Mouse (Mus musculus) limb, embryonic 11.5 days (tissue): ENCODE measurements around the gene Syt12. TPM values are rescaled to one million over a fixed set of nuclear protein-coding genes. Genes with fewer than 3 reads are reported as not detected.
"Not testable (repeated sequence)": the region's sequence is repeated elsewhere in the genome, so short reads cannot be mapped to it uniquely, and the experiment has no call there.

ENCODE experiments used
- ATAC-seq: fragments of 200-750 bp; cut with Nextera tagmentation; 2 replicates; pipeline ENCODE4 v1.8.0; 2017; ENCODE audit warnings: low read depth; ENCODE audit not compliant: insufficient number of reproducible peaks, low FRiP score, low TSS enrichment
- DNase-seq: peaks from one replicate; pipeline ENCODE4 v3.0.0-alpha.2; 2015; ENCODE audit warnings: low spot score
- H3K27ac ChIP-seq: fragments of 300-500 bp; sonication (generic); replicated peaks from 2 replicates; pipeline ENCODE4 v1.5.1; 2014; ENCODE audit warnings: low read depth, mild to moderate bottlenecking, low read length
- H3K27me3 ChIP-seq: fragments of 300-500 bp; sonication (generic); 2 replicates; pipeline ENCODE4 v1.6.1; 2014; ENCODE audit warnings: mild to moderate bottlenecking, low read length, mixed read lengths; ENCODE audit not compliant: control insufficient read depth, insufficient read depth
- H3K36me3 ChIP-seq: fragments of 300-500 bp; sonication (generic); 2 replicates; pipeline ENCODE4 v1.6.1; 2014; ENCODE audit warnings: mild to moderate bottlenecking, low read length, moderate library complexity, mixed read lengths; ENCODE audit not compliant: control insufficient read depth, insufficient read depth
- H3K4me1 ChIP-seq: fragments of 300-500 bp; sonication (generic); 2 replicates; pipeline ENCODE4 v1.6.1; 2014; ENCODE audit warnings: low read length, mixed read lengths; ENCODE audit not compliant: control insufficient read depth, insufficient read depth
- H3K4me2 ChIP-seq: fragments of 300-500 bp; sonication (generic); 2 replicates; pipeline ENCODE4 v1.6.1; 2014; ENCODE audit warnings: low read depth, mild to moderate bottlenecking, moderate library complexity; ENCODE audit not compliant: severe bottlenecking
- H3K4me3 ChIP-seq: fragments of 300-500 bp; sonication (generic); 2 replicates; pipeline ENCODE4 v1.5.1; 2014; ENCODE audit warnings: low read depth, low read length
- H3K9ac ChIP-seq: fragments of 300-500 bp; sonication (generic); 2 replicates; pipeline ENCODE4 v1.6.1; 2014; ENCODE audit warnings: mild to moderate bottlenecking, low read length
- H3K9me3 ChIP-seq: fragments of 300-500 bp; sonication (generic); 2 replicates; pipeline ENCODE4 v1.6.1; 2016; ENCODE audit warnings: low read length; ENCODE audit not compliant: control insufficient read depth
- WGBS: fragments of 180-500 bp; shearing (Covaris S2); extraction: QIAGEN DNeasy Blood & Tissue Kit; methylation state at CpG from one replicate; pipeline ENCODE4 v1.1.7; 2014; 5-methylcytosine and 5-hydroxymethylcytosine counted together
- polyA plus RNA-seq: library from polyadenylated mRNA; unstranded; fragments of >200 nt; fragmentation: Nextera tagmentation; extraction: Ambion mirVana; gene quantifications from 2 replicates; pipeline ENCODE4 v1.2.1, GENCODE M21; 2014

The Syt12 gene
- polyA plus RNA-seq, 1 experiment from 2014 or later, result 0.49 TPM

DNA sequence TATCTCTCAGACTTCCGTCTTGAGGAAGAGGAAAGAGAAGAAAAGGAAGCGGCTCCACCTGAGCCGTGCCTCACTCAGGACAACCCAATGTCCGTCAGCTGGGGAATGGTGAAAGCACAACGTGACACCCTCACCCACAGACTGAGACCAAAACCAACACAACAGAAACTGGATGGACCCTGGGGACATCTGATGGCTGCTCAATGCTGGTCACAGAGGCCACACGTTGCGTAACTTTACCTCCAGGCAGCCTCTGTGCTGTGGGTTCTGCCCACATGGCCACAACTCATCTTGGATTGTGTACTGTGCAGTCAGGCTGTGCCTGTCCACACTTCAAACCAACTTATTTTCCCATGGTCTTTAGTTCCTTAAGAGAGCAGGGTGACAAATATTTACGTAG, 15.3 kb downstream of the Syt12 start:
- no peaks in the 10 kb centered on the region for H3K36me3 ChIP-seq

DNA sequence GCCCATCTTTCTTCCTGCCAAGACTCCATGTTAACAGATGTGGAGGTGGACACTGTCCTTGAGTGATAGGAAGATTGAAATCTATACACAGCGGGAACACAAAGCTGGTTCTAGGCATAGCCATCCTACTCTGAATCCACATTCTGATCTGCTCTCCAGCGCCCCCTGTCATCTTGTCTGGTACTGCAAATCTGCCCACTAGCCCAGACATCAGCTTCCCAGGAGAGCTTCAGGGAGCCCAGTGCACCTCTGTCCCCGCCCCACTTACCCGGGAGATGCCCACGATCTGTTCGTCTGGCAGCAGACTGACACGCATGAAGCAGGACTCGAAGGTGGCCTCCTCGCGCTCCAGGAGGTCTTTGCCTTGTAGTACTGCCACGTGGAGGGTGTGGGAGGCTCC, 21.0 kb downstream of the Syt12 start:
- no peak overlapping the region for H3K27ac ChIP-seq
- no peak overlapping the region for H3K9ac ChIP-seq
- WGBS, result 10% methylated on average over 11 of the region's 11 CpGs
- no peaks in the 10 kb centered on the region for H3K9me3 ChIP-seq
- H3K4me3 ChIP-seq, result no peak overlapping the region
- no peaks in the 10 kb centered on the region for H3K27me3 ChIP-seq
- no peak overlapping the region for H3K4me2 ChIP-seq
- peak; percentile 79 for DNase-seq
- no peak; the same call in 1 of the 2 replicates for ATAC-seq
- no peaks in the 10 kb centered on the region for H3K36me3 ChIP-seq
- 0 out of 2 replicates have a peak, but pooled peaks cover 2% of the 10 kb centered on the region for H3K4me1 ChIP-seq

More for the DNA sequence above, 15.3 kb downstream of the Syt12 start:
- WGBS, result 91% methylated on average over 8 of the region's 8 CpGs
- no peak overlapping the region for H3K4me2 ChIP-seq
- ATAC-seq (no peak), DNase-seq (no peak)
- H3K4me3 ChIP-seq, result no peak overlapping the region
- no peaks in the 10 kb centered on the region for H3K9me3 ChIP-seq
- no peak overlapping the region for H3K27ac ChIP-seq
- no peaks in the 10 kb centered on the region for H3K27me3 ChIP-seq
- H3K9ac ChIP-seq, result no peak overlapping the region
- no peaks in the 10 kb centered on the region for H3K4me1 ChIP-seq

GRCm38 (mm10) chr19:4455071-4455800, 22.0 kb downstream of the Syt12 start:
- no peak overlapping the region for H3K9ac ChIP-seq
- H3K27ac ChIP-seq, result no peak overlapping the region
- no peaks in the 10 kb centered on the region for H3K27me3 ChIP-seq
- 86% methylated on average over 15 of the region's 15 CpGs for WGBS
- H3K9me3 ChIP-seq, result no peaks in the 10 kb centered on the region
- H3K4me1 ChIP-seq, result 0 out of 2 replicates have a peak, but pooled peaks cover 2% of the 10 kb centered on the region
- no peak overlapping the region for H3K4me3 ChIP-seq
- DNase-seq, result no peak
- ATAC-seq, result no peak
- H3K36me3 ChIP-seq, result no peaks in the 10 kb centered on the region
- H3K4me2 ChIP-seq, result no peak overlapping the region

DNA sequence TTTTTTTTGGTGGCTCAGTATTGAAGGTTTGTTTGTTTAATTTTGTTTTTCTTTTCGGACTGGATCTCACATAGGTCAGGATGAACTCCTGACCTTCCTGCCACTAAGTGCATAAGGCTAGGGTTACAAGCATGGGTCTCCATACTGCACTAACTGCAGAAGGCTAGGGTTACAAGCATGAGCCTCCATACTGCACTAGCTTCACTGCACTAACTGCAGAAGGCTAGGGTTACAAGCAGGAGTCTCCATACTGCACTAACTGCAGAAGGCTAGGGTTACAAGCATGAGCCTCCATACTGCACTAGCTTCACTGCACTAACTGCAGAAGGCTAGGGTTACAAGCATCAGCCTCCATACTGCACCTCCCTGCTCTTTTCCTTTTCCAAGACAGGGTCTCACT, 23.2 kb downstream of the Syt12 start:
- H3K4me3 ChIP-seq, H3K4me1 ChIP-seq, H3K27ac ChIP-seq, H3K9me3 ChIP-seq, H3K4me2 ChIP-seq, H3K9ac ChIP-seq, DNase-seq, H3K27me3 ChIP-seq, H3K36me3 ChIP-seq, ATAC-seq: not testable (repeated sequence)
- WGBS, result 18% methylated on average over 1 of the region's 1 CpGs

DNA sequence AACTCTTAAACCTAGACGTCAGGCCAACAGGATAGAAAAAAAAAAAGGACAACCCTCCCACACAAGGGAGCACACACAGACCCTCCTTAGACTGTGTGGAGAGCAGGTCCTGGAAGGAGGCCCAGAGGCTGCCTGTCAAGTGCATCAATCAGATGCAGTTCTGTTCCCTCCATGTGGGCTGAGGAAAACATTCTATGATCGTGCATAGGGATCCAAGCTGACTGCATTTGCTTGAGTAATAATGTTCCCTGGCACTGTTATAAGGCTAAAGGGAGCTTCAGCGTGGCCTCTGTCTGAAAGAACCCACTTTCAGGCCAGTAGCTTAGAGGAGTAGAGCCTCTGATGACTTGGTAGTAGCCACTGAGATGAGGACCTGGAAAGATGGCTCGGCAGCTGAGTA, 24.7 kb downstream of the Syt12 start:
- no peak overlapping the region for H3K27ac ChIP-seq
- no peak for ATAC-seq
- H3K9me3 ChIP-seq, result no peaks in the 10 kb centered on the region
- 52% methylated on average over 4 of the region's 4 CpGs for WGBS
- no peak overlapping the region for H3K4me3 ChIP-seq
- H3K9ac ChIP-seq, result no peak overlapping the region
- no peak overlapping the region for H3K4me2 ChIP-seq
- no peaks in the 10 kb centered on the region for H3K36me3 ChIP-seq
- no peak for DNase-seq
- no peaks in the 10 kb centered on the region for H3K27me3 ChIP-seq
- 0 out of 2 replicates have a peak, but pooled peaks cover 2% of the 10 kb centered on the region for H3K4me1 ChIP-seq

DNA sequence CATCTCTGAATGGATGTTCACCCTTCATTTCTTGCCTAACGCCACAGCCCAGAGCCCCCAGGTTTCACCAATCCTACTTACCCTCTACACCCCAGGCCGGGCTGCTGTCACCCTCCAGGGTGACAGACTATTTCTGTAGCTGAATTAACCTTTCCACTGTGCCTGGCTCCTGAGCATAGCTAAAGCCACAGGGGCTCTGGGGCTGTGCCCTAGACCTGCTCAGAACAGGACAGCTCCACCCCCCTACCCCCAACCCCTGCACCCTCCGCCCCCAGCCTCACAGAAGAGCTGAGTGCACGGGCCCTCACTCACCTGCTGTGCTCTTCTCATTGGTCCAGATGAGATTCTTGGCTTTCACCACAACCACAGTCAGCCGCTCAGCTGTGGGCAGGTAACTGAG, 25.3 kb downstream of the Syt12 start:
- H3K4me1 ChIP-seq, result 0 out of 2 replicates have a peak, but pooled peaks cover 2% of the 10 kb centered on the region
- no peak overlapping the region for H3K4me2 ChIP-seq
- H3K36me3 ChIP-seq, result no peaks in the 10 kb centered on the region
- 29% methylated on average over 5 of the region's 5 CpGs for WGBS
- no peak for ATAC-seq
- H3K9me3 ChIP-seq, result no peaks in the 10 kb centered on the region
- no peak overlapping the region for H3K4me3 ChIP-seq
- H3K27me3 ChIP-seq, result no peaks in the 10 kb centered on the region
- no peak overlapping the region for H3K9ac ChIP-seq
- DNase-seq, result no peak
- H3K27ac ChIP-seq, result no peak overlapping the region

DNA sequence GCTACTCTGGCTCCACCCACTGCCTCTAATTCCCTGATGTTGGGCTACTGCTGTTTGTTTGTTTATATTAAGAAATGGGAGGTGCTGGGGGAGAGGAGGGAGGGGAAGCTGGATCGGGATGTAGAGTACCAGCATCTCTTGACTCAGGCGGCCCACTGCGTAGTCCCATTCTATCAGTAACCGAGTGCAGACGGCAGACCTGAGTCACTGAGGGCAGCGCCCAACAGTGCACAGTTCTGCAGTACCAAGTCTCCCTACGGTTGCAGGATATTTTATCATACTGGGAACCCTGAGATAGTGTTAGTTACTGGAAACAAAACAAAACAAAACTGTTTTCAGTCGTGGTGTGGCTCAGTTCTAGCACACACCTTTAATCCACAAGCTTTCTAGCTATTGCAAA, 26.1 kb downstream of the Syt12 start:
- no peaks in the 10 kb centered on the region for H3K36me3 ChIP-seq
- DNase-seq, result no peak
- H3K27ac ChIP-seq, result no peak overlapping the region
- no peak for ATAC-seq
- H3K9ac ChIP-seq, result no peak overlapping the region
- no peak overlapping the region for H3K4me2 ChIP-seq
- no peaks in the 10 kb centered on the region for H3K9me3 ChIP-seq
- H3K4me1 ChIP-seq, result 0 out of 2 replicates have a peak, but pooled peaks cover 2% of the 10 kb centered on the region
- 66% methylated on average over 8 of the region's 8 CpGs for WGBS
- H3K27me3 ChIP-seq, result no peaks in the 10 kb centered on the region
- no peak overlapping the region for H3K4me3 ChIP-seq

DNA sequence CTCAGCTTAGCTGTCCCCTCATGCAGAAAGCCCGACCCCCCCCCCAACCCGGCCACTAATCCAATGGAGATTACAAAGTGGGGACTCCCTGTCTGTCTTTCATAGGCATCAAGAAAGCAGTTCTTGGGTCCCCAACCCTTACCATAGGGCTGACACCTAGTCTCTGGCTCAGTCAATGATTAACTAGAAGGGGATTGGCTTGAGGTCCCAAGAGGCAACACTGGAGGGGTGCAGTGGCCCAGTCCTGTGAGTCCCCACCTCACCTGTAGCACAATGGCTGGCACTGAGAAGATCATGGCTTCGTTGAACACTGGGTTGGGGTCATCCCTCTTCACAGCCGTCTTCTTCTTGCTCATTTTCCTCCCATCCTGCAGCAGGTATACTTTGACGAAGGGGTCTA, 26.6 kb downstream of the Syt12 start:
- no peaks in the 10 kb centered on the region for H3K27me3 ChIP-seq
- no peak overlapping the region for H3K9ac ChIP-seq
- ATAC-seq, result no peak
- no peak overlapping the region for H3K27ac ChIP-seq
- H3K36me3 ChIP-seq, result no peaks in the 10 kb centered on the region
- H3K4me1 ChIP-seq, result 0 out of 2 replicates have a peak, but pooled peaks cover 2% of the 10 kb centered on the region
- H3K4me3 ChIP-seq, result no peak overlapping the region
- H3K9me3 ChIP-seq, result no peaks in the 10 kb centered on the region
- H3K4me2 ChIP-seq, result no peak overlapping the region
- no peak for DNase-seq
- WGBS, result 69% methylated on average over 5 of the region's 5 CpGs

GRCm38 (mm10) chr19:4449230-4449629, 28.0 kb downstream of the Syt12 start:
- no peaks in the 10 kb centered on the region for H3K36me3 ChIP-seq
- ATAC-seq (no peak), DNase-seq (no peak)
- H3K4me2 ChIP-seq, result no peak overlapping the region
- no peaks in the 10 kb centered on the region for H3K9me3 ChIP-seq
- no peak overlapping the region for H3K4me3 ChIP-seq
- no peak overlapping the region for H3K9ac ChIP-seq
- 0 out of 2 replicates have a peak, but pooled peaks cover 2% of the 10 kb centered on the region for H3K4me1 ChIP-seq
- no peak overlapping the region for H3K27ac ChIP-seq
- H3K27me3 ChIP-seq, result no peaks in the 10 kb centered on the region
- 97% methylated on average over 9 of the region's 9 CpGs for WGBS
